Mouse (Mus musculus) liver, embryonic 15.5 days (tissue): ENCODE results near the gene Fmnl2. TPM values are rescaled to one million over a fixed set of nuclear protein-coding genes. Genes with fewer than 3 reads are reported as not detected.

ENCODE experiments used
- ATAC-seq: fragments of 200-750 bp; cut with Nextera tagmentation; 2 replicates; pipeline ENCODE4 v1.8.0; 2017; ENCODE audit warnings: moderate number of reproducible peaks, mild to moderate bottlenecking, moderate library complexity; ENCODE audit not compliant: insufficient read depth
- H3K27ac ChIP-seq: fragments of 300-500 bp; sonication (generic); replicated peaks from 2 replicates; pipeline ENCODE4 v1.5.1; 2015; ENCODE audit warnings: mild to moderate bottlenecking, inconsistent platforms
- H3K27me3 ChIP-seq: fragments of 300-500 bp; sonication (generic); 2 replicates; pipeline ENCODE4 v1.6.1; 2015; ENCODE audit warnings: mild to moderate bottlenecking, inconsistent platforms
- H3K36me3 ChIP-seq: fragments of 300-500 bp; sonication (generic); replicated peaks from 2 replicates; pipeline ENCODE4 v1.6.1; 2015; ENCODE audit warnings: moderate library complexity, mild to moderate bottlenecking, inconsistent platforms
- H3K4me1 ChIP-seq: fragments of 300-500 bp; sonication (generic); replicated peaks from 2 replicates; pipeline ENCODE4 v1.6.1; 2015; ENCODE audit warnings: inconsistent platforms
- H3K4me2 ChIP-seq: fragments of 300-500 bp; sonication (generic); 2 replicates; pipeline ENCODE4 v1.6.1; 2015; ENCODE audit warnings: moderate library complexity, mild to moderate bottlenecking, inconsistent platforms
- H3K4me3 ChIP-seq: fragments of 300-500 bp; sonication (generic); replicated peaks from 2 replicates; pipeline ENCODE4 v1.5.1; 2015; ENCODE audit warnings: mild to moderate bottlenecking, inconsistent platforms
- H3K9ac ChIP-seq: fragments of 300-500 bp; sonication (generic); 2 replicates; pipeline ENCODE4 v1.6.1; 2015; ENCODE audit warnings: moderate library complexity, mild to moderate bottlenecking, inconsistent platforms
- H3K9me3 ChIP-seq: fragments of 300-500 bp; sonication (generic); replicated peaks from 2 replicates; pipeline ENCODE4 v1.6.1; 2016; ENCODE audit warnings: inconsistent platforms
- WGBS: fragments of 180-500 bp; shearing (Covaris S2); methylation state at CpG from one replicate; pipeline ENCODE4 v1.1.7; 2015; ENCODE audit warnings: mixed read lengths; ENCODE audit not compliant: insufficient replicate concordance; 5-methylcytosine and 5-hydroxymethylcytosine counted together
- polyA plus RNA-seq: library from polyadenylated mRNA; unstranded; fragments of >200 nt; fragmentation: Nextera tagmentation; extraction: Ambion mirVana; gene quantifications from 2 replicates; pipeline ENCODE4 v1.2.1, GENCODE M21; 2015

The Fmnl2 gene
- polyA plus RNA-seq, 1 experiment from 2014 or later = 0.46 TPM

- 33% methylated on average over 9 of the region's 9 CpGs for WGBS
- H3K27me3 ChIP-seq = no peaks in the 10 kb centered on the region
- H3K27ac ChIP-seq = no peak overlapping the region
- H3K4me2 ChIP-seq = no peak overlapping the region
- H3K4me3 ChIP-seq = no peak overlapping the region
- no peak overlapping the region for H3K9ac ChIP-seq
- no peaks in the 10 kb centered on the region for H3K9me3 ChIP-seq
- H3K4me1 ChIP-seq = no peaks in the 10 kb centered on the region
- no peak for ATAC-seq
- no peaks in the 10 kb centered on the region for H3K36me3 ChIP-seq
Observed at GRCm38 (mm10) chr2:53085617-53086202, 228.1 kb downstream of the Fmnl2 start.

GRCm38 (mm10) chr2:53088744-53089143, 231.1 kb downstream of the Fmnl2 start:
- H3K36me3 ChIP-seq = no peaks in the 10 kb centered on the region
- no peak overlapping the region for H3K9ac ChIP-seq
- H3K4me2 ChIP-seq = no peak overlapping the region
- no peak overlapping the region for H3K27ac ChIP-seq
- 28% methylated on average over 3 of the region's 3 CpGs for WGBS
- H3K27me3 ChIP-seq = no peaks in the 10 kb centered on the region
- no peak overlapping the region for H3K4me3 ChIP-seq
- no peak for ATAC-seq
- no peaks in the 10 kb centered on the region for H3K9me3 ChIP-seq
- no peaks in the 10 kb centered on the region for H3K4me1 ChIP-seq

GRCm38 (mm10) chr2:53095031-53095430, 237.4 kb downstream of the Fmnl2 start:
- Histone ChIP-seq H3K27me3 (no peaks in the 10 kb centered on the region), H3K4me3 (no peak overlapping the region), H3K4me2 (no peak overlapping the region), H3K9ac (no peak overlapping the region), H3K36me3 (no peaks in the 10 kb centered on the region), H3K9me3 (no peaks in the 10 kb centered on the region), H3K4me1 (no peaks in the 10 kb centered on the region), H3K27ac (no peak overlapping the region)
- 54% methylated on average over 9 of the region's 9 CpGs for WGBS
- ATAC-seq = no peak

- Histone ChIP-seq H3K27me3 (no peaks in the 10 kb centered on the region), H3K4me3 (no peak overlapping the region), H3K9ac (no peak overlapping the region), H3K27ac (no peak overlapping the region), H3K4me2 (no peak overlapping the region), H3K36me3 (no peaks in the 10 kb centered on the region), H3K9me3 (no peaks in the 10 kb centered on the region), H3K4me1 (no peaks in the 10 kb centered on the region)
- no peak for ATAC-seq
- 60% methylated on average over 3 of the region's 3 CpGs for WGBS
Observed at GRCm38 (mm10) chr2:53095489-53095888, 237.8 kb downstream of the Fmnl2 start.

- no peaks in the 10 kb centered on the region for H3K27me3 ChIP-seq
- no peaks in the 10 kb centered on the region for H3K36me3 ChIP-seq
- no peaks in the 10 kb centered on the region for H3K9me3 ChIP-seq
- no peak overlapping the region for H3K9ac ChIP-seq
- no peak for ATAC-seq
- no peaks in the 10 kb centered on the region for H3K4me1 ChIP-seq
- H3K27ac ChIP-seq = no peak overlapping the region
- H3K4me3 ChIP-seq = no peak overlapping the region
- no peak overlapping the region for H3K4me2 ChIP-seq
- 52% methylated on average over 2 of the region's 2 CpGs for WGBS
Observed at GRCm38 (mm10) chr2:53100093-53100492, 242.4 kb downstream of the Fmnl2 start.

- Histone ChIP-seq H3K9me3 (no peaks in the 10 kb centered on the region), H3K27ac (no peak overlapping the region), H3K9ac (no peak overlapping the region), H3K4me2 (no peak overlapping the region), H3K27me3 (no peaks in the 10 kb centered on the region), H3K4me3 (no peak overlapping the region), H3K4me1 (no peaks in the 10 kb centered on the region), H3K36me3 (no peaks in the 10 kb centered on the region)
- no peak for ATAC-seq
- 63% methylated on average over 11 of the region's 11 CpGs for WGBS
Observed at GRCm38 (mm10) chr2:53101885-53102740, 244.5 kb downstream of the Fmnl2 start.

GRCm38 (mm10) chr2:53102901-53103300, 245.2 kb downstream of the Fmnl2 start:
- Histone ChIP-seq H3K4me2 (no peak overlapping the region), H3K27me3 (no peaks in the 10 kb centered on the region), H3K4me1 (no peaks in the 10 kb centered on the region), H3K27ac (no peak overlapping the region), H3K4me3 (no peak overlapping the region), H3K36me3 (no peaks in the 10 kb centered on the region), H3K9ac (no peak overlapping the region), H3K9me3 (no peaks in the 10 kb centered on the region)
- WGBS = 72% methylated on average over 2 of the region's 2 CpGs
- no peak for ATAC-seq

GRCm38 (mm10) chr2:53105408-53105807, 247.7 kb downstream of the Fmnl2 start:
- Histone ChIP-seq H3K9ac (no peak overlapping the region), H3K36me3 (no peaks in the 10 kb centered on the region), H3K4me3 (no peak overlapping the region), H3K27ac (no peak overlapping the region), H3K4me2 (no peak overlapping the region), H3K4me1 (no peaks in the 10 kb centered on the region), H3K27me3 (no peaks in the 10 kb centered on the region), H3K9me3 (no peaks in the 10 kb centered on the region)
- 76% methylated on average over 10 of the region's 10 CpGs for WGBS
- ATAC-seq = no peak

- no peak overlapping the region for H3K4me3 ChIP-seq
- no peak for ATAC-seq
Observed at GRCm38 (mm10) chr2:53106056-53106455, 248.4 kb downstream of the Fmnl2 start.

GRCm38 (mm10) chr2:53106472-53106871, 248.8 kb downstream of the Fmnl2 start:
- Histone ChIP-seq H3K4me1 (no peaks in the 10 kb centered on the region), H3K36me3 (no peaks in the 10 kb centered on the region), H3K27me3 (no peaks in the 10 kb centered on the region), H3K27ac (no peak overlapping the region), H3K4me2 (no peak overlapping the region), H3K4me3 (no peak overlapping the region), H3K9me3 (no peaks in the 10 kb centered on the region), H3K9ac (no peak overlapping the region)
- 80% methylated on average over 8 of the region's 8 CpGs for WGBS
- ATAC-seq = no peak

More at GRCm38 (mm10) chr2:53106056-53106455, 248.4 kb downstream of the Fmnl2 start:
- no peaks in the 10 kb centered on the region for H3K36me3 ChIP-seq
- H3K27me3 ChIP-seq = no peaks in the 10 kb centered on the region
- no peaks in the 10 kb centered on the region for H3K9me3 ChIP-seq
- no peak overlapping the region for H3K4me2 ChIP-seq
- no peaks in the 10 kb centered on the region for H3K4me1 ChIP-seq
- no peak overlapping the region for H3K9ac ChIP-seq
- H3K27ac ChIP-seq = no peak overlapping the region
- WGBS = 61% methylated on average over 7 of the region's 7 CpGs

GRCm38 (mm10) chr2:53108547-53108946, 250.9 kb downstream of the Fmnl2 start:
- 66% methylated on average over 5 of the region's 5 CpGs for WGBS
- no peak overlapping the region for H3K27ac ChIP-seq
- H3K4me2 ChIP-seq = no peak overlapping the region
- no peaks in the 10 kb centered on the region for H3K4me1 ChIP-seq
- H3K9me3 ChIP-seq = no peaks in the 10 kb centered on the region
- no peaks in the 10 kb centered on the region for H3K27me3 ChIP-seq
- no peaks in the 10 kb centered on the region for H3K36me3 ChIP-seq
- no peak for ATAC-seq
- H3K4me3 ChIP-seq = no peak overlapping the region
- no peak overlapping the region for H3K9ac ChIP-seq
